Mouse (Mus musculus) stomach, embryonic 14.5 days (tissue): Measurements from ENCODE around the gene Atp6v1c2. TPM values are rescaled to one million over a fixed set of nuclear protein-coding genes. Genes with fewer than 3 reads are reported as not detected.

Experiments
- ATAC-seq: fragments of 200-750 bp; cut with Nextera tagmentation; 2 replicates; pipeline ENCODE4 v1.8.0; 2017; ENCODE audit warnings: low read depth, moderate TSS enrichment; ENCODE audit not compliant: insufficient number of reproducible peaks, insufficient read depth, low FRiP score
- H3K27ac ChIP-seq: fragments of 300-500 bp; sonication (generic); 2 replicates; pipeline ENCODE4 v1.5.1; 2014; ENCODE audit warnings: mild to moderate bottlenecking, low read length, moderate library complexity, mixed read lengths
- H3K27me3 ChIP-seq: fragments of 300-500 bp; sonication (generic); 2 replicates; pipeline ENCODE4 v1.6.1; 2014; ENCODE audit warnings: low read length, control low read depth, mixed read lengths; ENCODE audit not compliant: control insufficient read depth, insufficient read depth
- H3K36me3 ChIP-seq: fragments of 300-500 bp; sonication (generic); 2 replicates; pipeline ENCODE4 v1.6.1; 2014; ENCODE audit warnings: mild to moderate bottlenecking, control low read depth, low read length, moderate library complexity, mixed read lengths; ENCODE audit not compliant: control insufficient read depth, insufficient read depth
- H3K4me1 ChIP-seq: fragments of 300-500 bp; sonication (generic); 2 replicates; pipeline ENCODE4 v1.6.1; 2014; ENCODE audit warnings: low read length, control low read depth, mixed read lengths; ENCODE audit not compliant: control insufficient read depth, insufficient read depth
- H3K4me2 ChIP-seq: fragments of 300-500 bp; sonication (generic); replicated peaks from 2 replicates; pipeline ENCODE4 v1.6.1; 2014; ENCODE audit warnings: low read depth, low read length, control low read depth
- H3K4me3 ChIP-seq: fragments of 300-500 bp; sonication (generic); 2 replicates; pipeline ENCODE4 v1.5.1; 2014; ENCODE audit warnings: low read depth, low read length, control low read depth
- H3K9ac ChIP-seq: fragments of 300-500 bp; sonication (generic); replicated peaks from 2 replicates; pipeline ENCODE4 v1.6.1; 2014; ENCODE audit warnings: low read depth, mild to moderate bottlenecking, control low read depth, low read length, moderate library complexity, mixed read lengths
- H3K9me3 ChIP-seq: fragments of 300-500 bp; sonication (generic); 2 replicates; pipeline ENCODE4 v1.6.1; 2016; ENCODE audit warnings: low read depth, low read length, control low read depth; ENCODE audit not compliant: control insufficient read depth
- WGBS: fragments of 180-500 bp; shearing (Covaris S2); extraction: QIAGEN DNeasy Blood & Tissue Kit; methylation state at CpG from one replicate; pipeline ENCODE4 v1.1.7; 2014; 5-methylcytosine and 5-hydroxymethylcytosine counted together
- microRNA-seq: library from miRNA; unstranded; fragments of <30 nt; microRNA quantifications from one replicate; pipeline ENCODE4, GENCODE M21; 2016
- polyA plus RNA-seq: library from polyadenylated mRNA; unstranded; fragments of >200 nt; fragmentation: Nextera tagmentation; extraction: Ambion mirVana; gene quantifications from 2 replicates; pipeline ENCODE4 v1.2.1, GENCODE M21; 2014

Atp6v1c2 gene
- polyA plus RNA-seq, 1 experiment from 2014 or later: 0.46 TPM

- Histone ChIP-seq H3K4me1 (no peaks in the 10 kb centered on the region), H3K9ac (no peak overlapping the region), H3K9me3 (no peaks in the 10 kb centered on the region), H3K4me3 (no peak overlapping the region), H3K4me2 (no peak overlapping the region), H3K27me3 (no peaks in the 10 kb centered on the region), H3K36me3 (no peaks in the 10 kb centered on the region), H3K27ac (no peak overlapping the region)
- no peak for ATAC-seq
- WGBS: 92% methylated on average over 9 of the region's 9 CpGs
Observed at GRCm38 (mm10) chr12:17241614-17242013, 87.5 kb downstream of the Atp6v1c2 start.

GRCm38 (mm10) chr12:17241016-17241415 lies 88.1 kb downstream of the Atp6v1c2 start:
- no peak for ATAC-seq
- no peaks in the 10 kb centered on the region for H3K9me3 ChIP-seq
- H3K27me3 ChIP-seq: no peaks in the 10 kb centered on the region
- no peaks in the 10 kb centered on the region for H3K4me1 ChIP-seq
- no peak overlapping the region for H3K4me3 ChIP-seq
- no peak overlapping the region for H3K27ac ChIP-seq
- no peaks in the 10 kb centered on the region for H3K36me3 ChIP-seq
- H3K9ac ChIP-seq: no peak overlapping the region
- 77% methylated on average over 2 of the region's 2 CpGs for WGBS
- no peak overlapping the region for H3K4me2 ChIP-seq

GRCm38 (mm10) chr12:17239428-17239688 lies 89.8 kb downstream of the Atp6v1c2 start:
- no peak overlapping the region for H3K4me2 ChIP-seq
- no peaks in the 10 kb centered on the region for H3K4me1 ChIP-seq
- ATAC-seq: no peak
- H3K36me3 ChIP-seq: no peaks in the 10 kb centered on the region
- no peak overlapping the region for H3K4me3 ChIP-seq
- no peak overlapping the region for H3K9ac ChIP-seq
- no peaks in the 10 kb centered on the region for H3K9me3 ChIP-seq
- H3K27ac ChIP-seq: no peak overlapping the region
- H3K27me3 ChIP-seq: no peaks in the 10 kb centered on the region

- ATAC-seq: no peak
- H3K27ac ChIP-seq: no peak overlapping the region
- H3K9me3 ChIP-seq: no peaks in the 10 kb centered on the region
- H3K27me3 ChIP-seq: no peaks in the 10 kb centered on the region
- H3K4me2 ChIP-seq: no peak overlapping the region
- H3K9ac ChIP-seq: no peak overlapping the region
- no peaks in the 10 kb centered on the region for H3K4me1 ChIP-seq
- 59% methylated on average over 12 of the region's 12 CpGs for WGBS
- no peak overlapping the region for H3K4me3 ChIP-seq
- H3K36me3 ChIP-seq: no peaks in the 10 kb centered on the region
Observed at GRCm38 (mm10) chr12:17238588-17239427, 90.4 kb downstream of the Atp6v1c2 start.

- H3K9ac ChIP-seq: no peak overlapping the region
- H3K9me3 ChIP-seq: no peaks in the 10 kb centered on the region
- H3K4me1 ChIP-seq: no peaks in the 10 kb centered on the region
- 36% methylated on average over 11 of the region's 11 CpGs for WGBS
- H3K27ac ChIP-seq: no peak overlapping the region
- no peak for ATAC-seq
- no peak overlapping the region for H3K4me2 ChIP-seq
- no peak overlapping the region for H3K4me3 ChIP-seq
- H3K27me3 ChIP-seq: no peaks in the 10 kb centered on the region
- H3K36me3 ChIP-seq: no peaks in the 10 kb centered on the region
Observed at GRCm38 (mm10) chr12:17235535-17236313, 93.4 kb downstream of the Atp6v1c2 start.

Small RNA genes within 50 kb of the gene (microRNA-seq; reads per million reads assigned to microRNA genes)
- gene Mir3066: 7.8 reads per million, percentile 17 among the genes with 10 or more reads in this experiment

Other genes starting within 250 kb of the Atp6v1c2 start
- 0.38 and 0.43 TPM in 2 replicates for gene Kcnf1, start 152.5 kb downstream of the Atp6v1c2 start, polyA plus RNA-seq
- gene Pdia6, start 62.8 kb downstream of the Atp6v1c2 start, polyA plus RNA-seq: 502 and 548 TPM in 2 replicates
- 20.5 and 21.0 TPM in 2 replicates for gene Nol10, start 19.1 kb upstream of the Atp6v1c2 start, polyA plus RNA-seq
- 160 and 186 TPM in 2 replicates for gene Odc1, start 215.4 kb upstream of the Atp6v1c2 start, polyA plus RNA-seq